Mouse (Mus musculus) lung, adult 18-20 months (tissue): ENCODE measurements at regions not wholly inside any gene's neighbourhood (a gene's known extent, or its start where the extent isn't known, plus 50 kb on each side); places are given as distances from the start of the nearest gene placed in this dataset.

Source experiments
- DNase-seq, 2 experiments: peaks; one replicate each; pipeline ENCODE4 v3.0.0; 2022; ENCODE audit warnings: mixed read lengths in 2 of 2

DNA sequence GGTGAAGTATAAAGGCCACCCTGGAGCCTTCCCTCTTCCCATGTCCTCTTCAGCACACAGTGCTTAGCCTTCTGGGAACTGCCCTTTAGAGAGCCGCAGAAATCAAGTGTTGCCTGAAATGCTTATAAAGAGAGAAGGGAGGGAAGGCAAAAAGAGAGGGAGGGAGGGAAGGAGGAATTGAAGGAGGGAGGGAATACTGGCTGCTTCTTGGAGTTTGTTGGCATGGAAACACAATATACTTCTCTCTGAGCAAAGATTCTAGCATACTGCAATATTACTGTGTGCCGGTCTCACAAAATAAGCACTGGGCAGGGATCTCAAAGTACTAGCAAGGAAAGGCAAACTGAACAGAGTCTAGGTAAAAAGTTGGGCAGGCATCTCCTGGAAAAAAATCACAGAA lies 225.9 kb upstream of the Ldb2 start:
- DNase-seq = no peak

DNA sequence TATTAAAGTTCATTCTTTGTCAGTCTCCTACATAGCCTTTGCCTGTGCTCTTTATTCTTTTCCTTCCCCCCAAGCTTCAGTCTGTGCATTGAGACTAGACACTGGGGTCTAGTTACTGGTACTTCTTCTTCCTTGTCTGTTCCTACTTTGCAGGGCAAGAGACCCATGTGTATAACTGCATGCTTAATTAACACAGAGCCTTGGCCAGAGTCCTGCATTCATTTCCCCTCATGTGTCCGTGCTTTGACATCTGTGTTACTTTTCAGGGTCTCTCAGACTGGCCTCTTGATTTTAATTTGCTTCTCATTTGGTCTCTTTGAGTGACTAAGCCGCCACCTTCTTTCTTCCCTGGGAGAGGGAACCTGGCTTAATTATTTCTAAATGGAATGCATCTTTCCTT lies 208.4 kb upstream of the Ldb2 start:
- no peak for DNase-seq

DNA sequence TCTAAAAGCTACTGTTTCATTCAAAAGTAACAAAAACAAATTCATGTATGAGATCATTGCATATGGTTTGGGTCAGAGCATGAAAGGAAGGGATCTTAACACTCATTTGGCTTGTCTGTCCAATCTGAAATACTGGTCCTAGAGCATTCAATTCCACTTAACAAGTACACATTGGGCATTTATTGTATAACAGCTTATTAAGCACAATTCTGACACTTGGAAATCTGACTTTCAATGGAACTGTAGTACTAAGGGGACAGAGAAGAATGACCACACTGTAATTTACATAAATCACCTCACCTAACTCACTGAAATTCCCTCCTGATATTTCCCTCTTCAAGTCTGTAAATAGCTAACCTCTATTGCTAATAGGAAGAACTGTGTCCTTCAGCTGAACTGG lies 201.5 kb upstream of the Ldb2 start:
- no peak for DNase-seq

DNA sequence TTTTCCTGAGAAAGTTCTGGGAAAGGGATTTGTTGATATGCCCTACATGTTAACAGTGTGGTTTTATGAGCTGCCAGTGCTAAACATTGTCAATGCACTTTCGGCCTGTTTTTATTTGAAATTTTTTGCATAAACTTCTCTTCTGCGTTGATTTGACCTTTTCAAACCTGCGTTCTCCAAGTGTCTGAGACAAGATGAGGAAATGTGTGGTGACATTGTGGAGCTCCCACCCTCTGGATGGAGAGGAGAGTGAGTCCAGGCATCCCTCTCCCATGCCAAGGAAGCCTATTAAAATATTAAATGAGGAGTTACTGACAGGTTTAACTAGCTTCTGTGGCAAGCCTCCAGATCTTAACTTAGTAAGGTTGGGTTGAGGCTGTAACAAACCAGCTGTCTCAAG lies 199.6 kb upstream of the Ldb2 start:
- DNase-seq = peak in 1 of 2 experiments; percentile 0

DNA sequence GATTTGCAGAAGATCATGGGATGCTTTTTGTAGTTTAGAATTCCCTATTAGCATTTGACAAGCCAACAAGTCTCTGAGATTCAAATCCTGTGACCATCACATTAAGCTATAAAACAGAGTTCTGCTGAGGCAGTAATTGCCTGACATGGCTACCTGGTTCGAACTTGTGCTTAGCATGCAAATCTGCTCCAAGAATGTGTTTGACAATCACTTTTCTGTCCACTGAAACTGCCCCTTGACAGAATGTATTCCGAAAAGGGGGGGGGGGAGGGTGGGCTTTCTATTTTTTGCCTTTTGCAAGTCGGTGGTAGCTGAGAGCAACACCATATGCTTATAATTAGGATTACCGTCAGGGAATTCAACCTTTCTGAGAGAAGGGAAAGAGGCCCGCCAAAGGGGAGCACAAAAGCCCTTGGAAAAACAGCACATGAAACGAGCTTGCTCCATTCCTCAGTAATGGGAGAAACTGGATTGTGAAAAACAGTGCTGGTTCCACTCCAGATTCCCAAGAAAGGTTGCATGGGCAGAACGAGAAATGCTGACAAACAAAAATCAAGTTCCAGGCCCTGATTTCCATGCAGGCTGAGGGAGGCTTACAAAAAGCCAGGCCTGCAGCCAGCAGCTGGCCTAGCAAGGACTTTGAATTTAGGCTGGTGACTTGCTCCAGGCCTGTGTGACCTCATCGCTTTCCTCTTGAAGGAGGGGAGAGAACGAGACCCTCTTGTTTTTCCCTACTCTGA lies 176.1 kb upstream of the Ldb2 start:
- DNase-seq = peak in 1 of 2 experiments; percentile 15

DNA sequence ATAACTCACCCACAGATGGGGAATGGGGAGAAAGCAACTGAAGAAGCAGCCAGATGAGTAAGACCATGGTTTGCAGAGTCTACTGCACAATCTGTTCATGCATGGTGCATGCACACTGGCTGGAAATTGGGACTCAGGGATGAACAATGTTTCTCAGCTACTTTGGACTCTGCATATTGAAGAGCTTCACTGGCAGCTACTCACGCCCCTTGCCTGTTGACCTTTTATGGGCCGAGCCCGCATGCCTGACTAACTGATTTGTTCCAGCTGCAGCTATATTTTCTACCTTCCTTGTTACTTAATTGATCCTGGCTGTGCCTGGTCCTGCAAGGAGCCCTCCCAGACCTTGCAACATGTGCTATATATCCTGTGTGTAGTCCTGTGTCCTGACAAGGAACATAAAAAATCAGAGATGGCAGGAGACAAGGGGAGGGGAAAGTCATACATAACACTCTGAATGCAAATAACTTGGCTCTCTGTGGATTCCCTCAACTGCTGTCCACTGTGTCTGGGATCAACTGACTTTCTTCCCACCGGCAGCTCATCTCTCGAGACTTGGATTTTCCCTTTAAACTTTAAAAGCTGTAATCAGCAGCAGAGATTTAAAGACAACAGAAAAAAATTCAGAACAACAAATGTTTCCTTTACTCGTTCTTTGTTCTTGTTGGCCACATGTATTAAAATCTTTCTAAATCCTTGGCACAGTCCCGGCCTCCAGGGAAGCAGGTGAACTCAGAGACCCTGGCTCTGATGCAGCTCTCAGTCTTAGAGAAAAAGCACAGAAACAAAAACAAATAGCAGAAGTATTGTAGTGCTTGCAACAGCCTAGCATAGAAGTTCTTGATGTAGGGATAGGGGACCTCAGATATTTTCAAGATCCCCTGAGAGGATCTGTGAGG lies 143.8 kb upstream of the Ldb2 start:
- peak in 1 of 2 experiments; percentile 21 for DNase-seq

DNA sequence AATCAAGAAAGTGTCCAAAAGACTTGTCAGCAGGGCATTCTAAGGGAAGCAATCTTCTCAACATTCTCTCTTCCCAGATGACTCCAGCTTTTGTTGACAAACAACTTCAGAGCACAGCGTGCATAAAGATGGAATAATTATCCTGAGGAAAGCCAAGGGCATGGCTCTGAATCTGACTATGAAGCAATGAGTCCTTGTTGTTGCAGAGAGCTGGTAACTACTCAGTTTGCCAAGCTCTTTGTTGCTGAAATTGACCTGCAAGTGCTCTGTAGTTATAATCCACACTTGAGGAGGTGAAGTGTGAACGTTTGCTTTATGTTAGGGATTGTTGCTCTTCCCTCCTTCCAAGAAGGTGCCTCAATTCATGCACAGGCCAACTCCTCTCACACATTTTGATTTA lies 143.1 kb upstream of the Ldb2 start:
- DNase-seq = no peak

DNA sequence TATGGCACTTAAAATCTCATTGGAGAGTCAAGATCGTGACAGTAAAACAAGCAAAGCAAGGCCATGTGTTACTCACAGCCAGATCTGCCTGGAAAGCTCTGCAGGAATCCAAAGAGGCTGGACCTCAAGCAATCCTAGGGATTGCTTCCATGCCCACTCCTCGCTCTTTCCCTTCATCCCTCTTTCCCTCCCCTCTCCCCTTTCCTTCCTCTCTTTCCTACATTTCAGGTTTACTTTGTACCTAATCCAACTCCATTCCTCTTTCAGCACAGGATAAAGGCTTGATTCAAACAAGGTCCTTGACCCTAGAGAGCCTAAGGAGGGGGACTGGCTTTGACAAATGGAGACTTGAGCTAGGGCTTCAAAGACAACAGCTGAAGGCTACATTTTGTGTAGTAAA lies 126.0 kb upstream of the Ldb2 start:
- no peak for DNase-seq

DNA sequence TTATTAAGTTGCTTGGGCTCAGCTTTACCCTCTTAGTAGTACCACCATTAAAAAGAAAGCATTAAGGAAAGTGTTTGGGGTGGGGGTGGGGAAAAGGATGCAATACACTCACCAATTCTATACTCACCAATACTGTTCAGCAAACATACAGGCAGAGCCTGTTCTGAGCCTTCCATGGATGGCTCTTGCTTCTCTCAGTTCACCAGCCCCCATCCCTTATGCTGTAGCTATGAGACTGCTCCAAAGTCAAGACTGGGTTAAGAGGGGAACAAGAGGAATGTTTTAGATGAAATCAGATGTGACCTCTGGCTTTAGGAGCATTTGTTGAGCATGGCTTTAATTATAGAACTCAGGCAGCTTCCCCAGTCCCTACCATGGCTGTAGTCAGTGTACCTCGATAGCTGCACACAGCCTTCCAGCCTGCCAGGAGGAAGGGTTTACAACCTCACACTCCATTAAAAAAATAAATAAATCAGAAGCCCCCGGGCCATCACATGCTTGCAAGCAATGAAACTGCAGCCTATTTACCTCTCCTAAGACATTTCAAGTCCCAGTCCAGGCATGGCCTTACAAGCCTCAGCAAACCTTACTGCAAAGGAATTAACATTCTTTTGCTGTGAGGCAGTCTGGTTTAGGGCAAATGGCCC lies 122.8 kb upstream of the Ldb2 start:
- DNase-seq = no peak

DNA sequence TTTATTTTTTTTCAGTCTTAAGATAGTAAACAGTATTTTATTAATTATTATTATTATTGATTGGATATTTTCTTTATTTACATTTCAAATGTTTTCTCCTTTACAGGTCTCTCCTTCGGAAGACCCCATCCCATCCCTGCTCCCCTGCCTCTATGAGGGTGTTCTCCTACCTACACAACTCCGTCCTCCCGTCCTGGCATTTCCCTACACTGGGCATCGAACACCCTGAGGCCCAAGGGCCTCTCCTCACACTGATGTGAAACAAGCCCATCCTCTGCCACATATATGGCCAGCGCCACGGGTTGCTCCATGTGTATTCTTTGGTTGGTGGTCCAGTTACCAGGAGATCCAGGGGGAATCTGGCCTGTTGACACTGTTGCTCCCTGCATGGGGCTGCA lies 118.3 kb upstream of the Ldb2 start:
- DNase-seq = no peak

DNA sequence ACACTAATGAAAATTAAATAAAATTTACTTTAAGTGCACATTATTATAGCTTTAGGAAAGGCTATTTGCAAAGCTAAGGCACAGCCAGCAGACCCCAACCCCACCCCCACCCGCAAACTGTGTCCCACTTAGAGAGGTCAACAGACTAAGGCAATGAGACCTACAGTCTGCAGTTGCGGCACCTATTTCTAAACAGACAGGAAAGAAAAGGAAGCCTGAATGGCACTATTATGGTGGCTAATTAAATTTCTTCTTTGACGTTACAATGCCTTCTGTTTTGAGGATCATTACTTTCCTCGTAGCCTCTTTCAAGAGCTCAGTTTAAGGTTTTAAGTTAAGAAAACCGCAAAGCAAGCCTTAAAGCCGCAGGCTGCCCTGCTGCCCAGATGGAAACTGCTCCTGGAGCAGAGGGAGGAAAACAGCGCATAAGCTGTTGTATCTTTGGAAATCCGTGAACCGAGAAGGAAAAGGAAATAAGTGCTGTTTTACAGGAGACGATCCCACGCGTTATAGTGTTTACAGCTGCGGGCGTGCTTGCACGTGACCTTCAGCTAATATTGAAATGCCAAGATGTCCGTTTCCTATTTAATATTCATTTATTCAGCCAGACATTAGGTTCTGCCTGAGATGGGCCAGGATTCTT lies 117.8 kb upstream of the Ldb2 start:
- DNase-seq = no peak

DNA sequence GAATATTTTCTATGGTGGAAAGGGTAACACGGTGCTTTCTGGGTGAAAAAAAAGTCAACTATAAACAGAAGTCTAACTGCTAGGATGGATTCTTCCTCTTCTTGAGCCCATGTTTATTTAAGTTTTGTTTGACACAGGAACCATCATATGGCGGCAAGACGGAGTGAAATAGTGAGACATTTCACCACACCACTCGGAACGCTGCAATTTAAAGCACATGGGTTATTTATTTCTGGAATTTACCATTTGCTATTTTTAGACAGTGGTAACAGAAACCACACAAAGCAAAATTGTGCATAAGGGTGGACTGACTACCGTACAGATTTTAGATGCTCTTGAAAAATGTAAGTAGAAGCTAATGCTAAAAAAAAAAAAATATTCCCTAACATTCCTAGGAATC lies 103.1 kb upstream of the Ldb2 start:
- DNase-seq = no peak

DNA sequence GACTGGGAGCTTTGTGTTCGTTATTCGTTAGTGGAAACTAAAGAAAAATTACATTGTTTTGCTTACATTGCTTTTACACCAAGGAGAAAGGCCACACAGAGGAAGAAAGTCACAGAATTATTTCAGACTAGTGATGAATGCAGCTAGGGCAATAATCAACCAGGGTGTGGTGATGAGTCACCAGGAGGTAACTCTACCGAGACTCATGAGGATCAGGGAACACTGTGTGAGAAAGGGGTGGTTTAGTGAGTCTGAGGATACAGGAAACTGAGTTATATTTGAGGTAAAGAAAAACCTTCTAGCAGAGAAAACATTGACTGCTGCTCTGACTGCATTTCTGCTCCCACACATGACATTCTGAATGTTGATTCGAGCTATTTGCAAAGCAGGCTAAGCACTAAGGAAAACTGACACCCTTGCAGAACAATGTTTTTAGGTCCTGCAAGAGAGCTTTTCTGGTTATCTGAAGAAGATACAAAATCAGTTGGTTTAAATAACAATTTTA lies 87.1 kb upstream of the Ldb2 start:
- DNase-seq = no peak

DNA sequence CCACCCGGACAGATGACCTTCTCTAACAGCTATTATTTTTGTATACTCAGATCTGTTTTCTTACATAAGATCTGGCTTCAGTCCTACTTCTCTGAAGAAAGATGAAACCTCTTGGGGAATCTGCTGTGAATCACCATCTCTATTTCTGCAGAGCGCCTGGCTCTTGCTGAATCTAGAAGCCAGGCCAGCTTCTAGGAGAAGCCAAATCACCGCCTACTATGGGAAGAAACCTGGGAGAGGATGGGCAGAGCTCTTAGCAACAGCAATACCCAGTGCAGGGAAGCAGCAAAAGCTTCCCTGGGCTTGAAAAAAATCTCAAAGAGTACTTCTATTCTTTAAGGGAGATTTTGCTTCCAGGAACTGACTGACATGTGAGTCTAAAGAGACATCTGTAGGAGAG lies 77.5 kb upstream of the Ldb2 start:
- DNase-seq = peak; percentile 25 to 29

DNA sequence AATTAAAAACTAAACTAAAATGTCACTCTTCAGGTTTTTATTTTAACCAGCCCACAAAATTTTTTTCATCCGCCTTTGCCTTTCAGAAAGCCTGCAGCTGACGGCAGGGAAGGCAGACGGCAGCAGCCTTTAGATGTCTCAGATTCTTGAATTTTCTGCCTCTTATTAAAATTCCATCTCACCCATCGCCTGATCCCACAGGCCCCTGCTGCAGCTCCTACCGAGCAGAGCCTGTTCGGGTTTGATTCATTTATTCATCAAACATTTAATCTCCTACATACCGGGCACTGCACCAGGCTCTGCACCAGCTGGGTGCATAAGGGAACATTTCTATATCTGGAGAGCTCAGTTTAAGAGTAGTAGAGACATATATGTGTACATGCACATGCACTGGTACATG lies 72.8 kb upstream of the Ldb2 start:
- DNase-seq = no peak

DNA sequence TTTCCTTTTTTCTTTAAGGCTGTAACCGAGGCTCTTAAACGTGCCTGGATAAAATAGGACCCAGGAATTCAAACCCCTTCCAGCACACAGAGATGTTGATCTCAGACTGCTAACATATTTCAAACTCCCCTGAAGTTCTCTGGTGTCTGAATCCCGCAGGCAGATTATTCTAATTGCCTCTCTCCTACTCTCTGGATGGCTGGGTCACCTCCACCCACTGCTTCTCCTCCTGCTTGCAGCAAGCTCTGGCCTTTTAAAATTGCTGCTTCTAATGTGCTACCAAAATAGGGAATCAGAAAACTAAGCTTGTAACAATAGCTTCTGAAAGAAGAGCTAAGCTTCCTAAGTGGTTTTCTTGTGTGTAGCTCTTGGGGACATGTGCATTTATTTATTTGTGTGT lies 64.4 kb upstream of the Ldb2 start:
- no peak for DNase-seq

DNA sequence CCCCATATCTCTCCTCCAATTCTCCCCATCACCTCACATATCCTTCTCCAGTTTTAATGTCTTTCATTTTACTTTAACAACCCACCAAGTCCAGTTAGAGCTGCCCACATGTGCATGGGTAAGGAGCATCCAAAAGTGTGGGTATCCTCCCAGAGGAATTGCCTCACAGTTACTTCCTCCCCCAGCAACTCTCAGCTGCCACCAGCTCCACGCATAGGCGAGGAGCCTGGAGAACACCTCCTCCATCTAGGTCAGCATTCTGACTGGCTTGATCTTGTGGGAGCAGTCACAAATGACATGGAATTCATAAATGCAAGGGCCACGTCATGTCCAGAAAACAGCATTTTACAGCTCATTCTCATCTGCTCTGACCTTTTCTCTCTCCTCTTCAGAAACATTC lies 63.9 kb upstream of the Ldb2 start:
- DNase-seq = no peak

DNA sequence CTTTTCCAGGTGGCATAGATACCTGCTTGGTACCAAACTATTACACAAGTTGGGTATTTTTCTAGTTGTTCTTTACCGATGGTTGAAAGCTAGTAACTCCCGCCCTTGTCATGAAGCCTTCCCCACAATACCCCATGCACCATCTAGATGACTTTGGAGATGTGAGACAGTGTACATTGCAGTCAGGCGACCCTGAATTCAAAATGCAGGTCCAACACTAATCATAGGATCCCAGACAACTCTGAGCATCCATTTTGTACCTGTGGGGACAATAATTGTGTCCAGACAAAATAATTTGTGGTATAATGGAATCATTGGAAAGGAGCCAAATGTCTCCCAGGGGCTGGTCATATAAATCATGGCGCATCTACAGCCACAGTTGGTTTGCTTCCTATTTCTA lies 54.7 kb upstream of the Ldb2 start:
- DNase-seq = no peak
